Mouse (Mus musculus) heart, embryonic 11.5 days (tissue): Measurements from ENCODE around the gene Ugt2a1. TPM values are rescaled to one million over a fixed set of nuclear protein-coding genes. Genes with fewer than 3 reads are reported as not detected.
"Not testable (repeated sequence)": the region's sequence is repeated elsewhere in the genome, so short reads cannot be mapped to it uniquely, and the experiment has no call there.

Experiments used
- ATAC-seq: fragments of 200-750 bp; cut with Nextera tagmentation; replicated peaks from 2 replicates; pipeline ENCODE4 v1.8.0; 2017; ENCODE audit warnings: moderate library complexity; ENCODE audit not compliant: insufficient number of reproducible peaks, low FRiP score, low TSS enrichment
- H3K27ac ChIP-seq: fragments of 300-500 bp; sonication (generic); 2 replicates; pipeline ENCODE4 v1.5.1; 2014; ENCODE audit warnings: mild to moderate bottlenecking, low read depth, low read length
- H3K27me3 ChIP-seq: fragments of 300-500 bp; sonication (generic); 2 replicates; pipeline ENCODE4 v1.6.1; 2014; ENCODE audit warnings: mild to moderate bottlenecking, low read length, mixed read lengths; ENCODE audit not compliant: control insufficient read depth, insufficient read depth
- H3K36me3 ChIP-seq: fragments of 300-500 bp; sonication (generic); 2 replicates; pipeline ENCODE4 v1.6.1; 2014; ENCODE audit warnings: mild to moderate bottlenecking, low read length, moderate library complexity, mixed read lengths; ENCODE audit not compliant: control insufficient read depth, insufficient read depth
- H3K4me1 ChIP-seq: fragments of 300-500 bp; sonication (generic); 2 replicates; pipeline ENCODE4 v1.6.1; 2014; ENCODE audit warnings: low read length; ENCODE audit not compliant: control insufficient read depth, insufficient read depth
- H3K4me2 ChIP-seq: fragments of 300-500 bp; sonication (generic); 2 replicates; pipeline ENCODE4 v1.6.1; 2014; ENCODE audit warnings: mild to moderate bottlenecking, moderate library complexity
- H3K4me3 ChIP-seq: fragments of 300-500 bp; sonication (generic); 2 replicates; pipeline ENCODE4 v1.5.1; 2014; ENCODE audit warnings: low read depth, low read length
- H3K9ac ChIP-seq: fragments of 300-500 bp; sonication (generic); 2 replicates; pipeline ENCODE4 v1.6.1; 2014; ENCODE audit warnings: mild to moderate bottlenecking, low read depth, low read length, moderate library complexity
- H3K9me3 ChIP-seq: fragments of 300-500 bp; sonication (generic); replicated peaks from 2 replicates; pipeline ENCODE4 v1.6.1; 2016; ENCODE audit warnings: low read length; ENCODE audit not compliant: control insufficient read depth
- WGBS: fragments of 180-500 bp; shearing (Covaris S2); extraction: QIAGEN DNeasy Blood & Tissue Kit; methylation state at CpG from one replicate; pipeline ENCODE4 v1.1.7; 2014; ENCODE audit not compliant: insufficient replicate concordance; 5-methylcytosine and 5-hydroxymethylcytosine counted together
- polyA plus RNA-seq: library from polyadenylated mRNA; unstranded; fragments of >200 nt; fragmentation: Nextera tagmentation; extraction: Ambion mirVana; gene quantifications from 2 replicates; pipeline ENCODE4 v1.2.1, GENCODE M21; 2014

Gene Ugt2a1
- polyA plus RNA-seq, 1 experiment from 2014 or later: not detected

DNA sequence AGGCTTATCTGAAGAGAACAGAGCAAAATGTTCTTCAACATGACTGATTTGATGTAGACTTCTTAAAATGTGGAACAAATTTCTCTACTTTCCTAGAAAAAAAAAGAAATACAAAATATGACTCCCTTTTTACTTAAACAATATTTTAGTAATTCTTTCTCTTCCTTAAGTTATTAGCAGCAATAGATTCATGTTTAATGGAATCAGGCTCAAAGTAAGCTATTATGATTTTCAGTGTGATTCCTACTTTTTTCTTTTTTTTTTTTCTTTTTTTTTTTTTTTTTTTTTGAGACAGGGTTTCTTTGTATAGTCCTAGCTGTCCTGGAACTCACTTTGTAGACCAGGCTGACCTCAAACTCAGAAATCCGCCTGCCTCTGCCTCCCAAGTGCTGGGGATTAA lies 4.0 kb downstream of the Ugt2a1 start, which contains the start of gene Gm43638:
Gene Gm43638, minus strand, starts transcription at position 101 of the 400 bp plus-strand sequence.
- not testable (repeated sequence) for ATAC-seq, H3K27me3 ChIP-seq, H3K4me3 ChIP-seq, H3K9me3 ChIP-seq, H3K4me1 ChIP-seq, H3K36me3 ChIP-seq, H3K9ac ChIP-seq, H3K27ac ChIP-seq, H3K4me2 ChIP-seq
- 89% methylated on average over 1 of the region's 1 CpGs for WGBS

DNA sequence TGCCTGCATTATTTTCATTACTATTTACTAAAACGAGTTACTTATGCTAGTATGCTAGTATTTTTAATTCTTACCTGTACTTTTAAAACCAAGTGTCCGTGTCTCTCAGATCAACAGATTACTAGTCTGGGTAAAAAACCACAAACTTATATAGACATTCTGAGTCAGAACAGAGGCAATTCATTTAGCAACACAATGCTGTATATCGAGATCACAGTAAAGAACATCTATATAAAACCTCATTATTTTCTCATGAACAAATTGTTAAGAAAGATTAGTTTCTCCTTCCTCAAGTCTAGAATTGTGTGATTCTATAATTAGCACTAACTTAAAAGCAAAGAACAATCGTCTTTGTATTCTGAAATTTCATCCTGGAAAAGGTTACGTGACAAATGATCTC lies 8.5 kb downstream of the Ugt2a1 start, which contains the start of gene Ugt2a2:
Gene Ugt2a2, minus strand, starts transcription at position 101 of the 400 bp plus-strand sequence.
- no peaks in the 10 kb centered on the region for H3K27me3 ChIP-seq
- no peaks in the 10 kb centered on the region for H3K36me3 ChIP-seq
- ATAC-seq: no peak
- 68% methylated on average over 5 of the region's 5 CpGs for WGBS
- no peak within 1 kb of the TSS for H3K4me3 ChIP-seq
- no peaks in the 10 kb centered on the region for H3K4me1 ChIP-seq
- H3K9me3 ChIP-seq: no peaks in the 10 kb centered on the region
- no peak within 1 kb of the TSS for H3K27ac ChIP-seq
- H3K9ac ChIP-seq: no peak within 1 kb of the TSS
- no peak within 1 kb of the TSS for H3K4me2 ChIP-seq

DNA sequence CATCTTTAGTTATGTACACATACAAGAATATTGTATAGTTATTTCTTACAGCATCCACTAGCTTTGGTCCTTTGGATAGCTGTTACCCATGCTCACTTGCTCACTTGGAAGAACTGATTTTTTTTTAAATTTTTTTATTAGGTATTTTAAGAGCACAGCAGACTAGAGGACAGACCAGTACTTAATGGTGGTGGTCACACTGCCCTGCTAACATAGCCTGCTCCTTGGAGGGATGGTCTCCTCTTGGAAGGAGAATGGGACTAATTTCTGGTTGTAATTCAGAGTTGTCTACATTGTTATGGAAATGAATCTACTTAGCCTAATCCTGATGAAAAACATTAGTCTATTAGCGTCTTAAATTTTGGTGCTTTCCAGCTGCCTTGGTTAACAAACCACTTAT lies 31.9 kb downstream of the Ugt2a1 start:
- no peak overlapping the region for H3K9ac ChIP-seq
- H3K27ac ChIP-seq: no peak overlapping the region
- ATAC-seq: no peak
- no peaks in the 10 kb centered on the region for H3K4me1 ChIP-seq
- no peaks in the 10 kb centered on the region for H3K27me3 ChIP-seq
- no peak overlapping the region for H3K4me2 ChIP-seq
- 46% methylated on average over 1 of the region's 1 CpGs for WGBS
- no peaks in the 10 kb centered on the region for H3K36me3 ChIP-seq
- H3K9me3 ChIP-seq: no peaks in the 10 kb centered on the region
- no peak overlapping the region for H3K4me3 ChIP-seq

DNA sequence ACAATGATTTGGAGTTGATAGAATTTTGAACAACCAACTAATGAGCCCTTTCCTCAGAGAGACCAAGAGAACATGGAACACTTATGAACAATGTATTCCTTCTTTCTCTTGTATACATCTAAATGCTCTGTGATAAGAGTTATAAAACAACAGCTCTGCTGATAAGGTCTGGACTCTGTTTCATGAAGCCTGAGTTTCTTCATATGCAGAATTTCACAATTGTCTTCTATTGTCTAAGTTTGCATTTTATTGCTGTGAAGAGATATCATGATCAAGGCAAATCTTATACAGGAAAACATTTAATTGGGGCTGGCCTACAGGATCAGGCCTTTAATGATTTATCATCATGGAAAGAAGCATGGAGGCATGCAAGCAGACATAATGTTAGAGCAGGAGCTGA lies 33.0 kb downstream of the Ugt2a1 start:
- no peak overlapping the region for H3K4me3 ChIP-seq
- H3K4me2 ChIP-seq: no peak overlapping the region
- H3K9ac ChIP-seq: no peak overlapping the region
- H3K9me3 ChIP-seq: no peaks in the 10 kb centered on the region
- no peaks in the 10 kb centered on the region for H3K36me3 ChIP-seq
- no peak overlapping the region for H3K27ac ChIP-seq
- no peak for ATAC-seq
- H3K4me1 ChIP-seq: no peaks in the 10 kb centered on the region
- no peaks in the 10 kb centered on the region for H3K27me3 ChIP-seq

DNA sequence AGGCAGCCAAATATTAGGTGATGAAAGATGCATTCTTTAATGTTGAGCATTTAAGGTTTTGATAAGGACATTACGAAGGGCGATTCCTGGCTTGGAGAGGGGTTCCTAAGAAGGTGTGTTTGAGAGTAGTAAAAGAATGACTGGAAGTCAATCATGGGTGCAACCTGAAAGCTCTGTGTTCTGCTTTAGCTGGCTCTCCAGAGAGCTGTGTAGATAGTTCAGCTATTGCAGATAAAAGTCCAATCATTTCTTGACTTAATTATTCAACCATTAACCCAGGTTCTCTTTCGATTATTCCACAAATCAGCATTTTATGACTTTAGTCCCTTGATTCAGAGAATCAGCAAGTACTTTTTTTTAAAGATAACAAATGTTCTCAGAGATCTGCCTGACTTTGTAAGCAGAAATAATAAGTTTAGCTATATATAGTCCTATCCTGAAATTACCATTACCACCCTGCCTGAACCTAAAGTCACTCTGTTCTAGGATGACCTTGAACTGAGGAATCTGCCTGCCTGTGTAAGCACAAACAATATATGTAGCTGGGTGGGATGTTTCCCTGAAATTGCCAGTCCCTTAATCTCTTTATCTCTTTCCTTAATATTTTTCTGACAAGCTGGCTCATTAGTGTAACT lies 34.3 kb downstream of the Ugt2a1 start:
- no peak for ATAC-seq
- H3K36me3 ChIP-seq: no peaks in the 10 kb centered on the region
- WGBS: 73% methylated on average over 3 of the region's 3 CpGs
- no peaks in the 10 kb centered on the region for H3K27me3 ChIP-seq
- H3K9ac ChIP-seq: no peak overlapping the region
- no peak overlapping the region for H3K27ac ChIP-seq
- no peaks in the 10 kb centered on the region for H3K4me1 ChIP-seq
- H3K9me3 ChIP-seq: no peaks in the 10 kb centered on the region
- H3K4me3 ChIP-seq: no peak overlapping the region
- H3K4me2 ChIP-seq: no peak overlapping the region

DNA sequence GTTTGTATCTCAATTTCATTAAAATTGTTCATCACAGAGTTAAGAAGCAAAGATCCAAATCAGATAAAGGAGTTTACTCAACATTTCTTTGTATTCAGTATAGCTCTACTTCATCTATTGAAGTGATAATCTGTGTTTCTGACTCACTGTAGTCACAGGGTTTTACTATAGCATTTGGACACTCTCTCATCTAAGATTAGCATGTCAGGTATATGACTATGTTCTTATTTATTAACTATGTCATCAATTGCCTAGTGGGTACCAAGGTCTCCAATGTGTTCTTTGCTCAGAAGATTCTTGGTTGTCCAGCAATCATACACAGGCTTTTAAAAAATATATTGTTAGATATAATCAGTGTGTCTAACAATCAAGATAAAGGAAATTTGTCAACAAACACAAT lies 35.2 kb downstream of the Ugt2a1 start:
- Histone ChIP-seq H3K4me3 (no peak overlapping the region), H3K9me3 (no peaks in the 10 kb centered on the region), H3K27ac (no peak overlapping the region), H3K36me3 (no peaks in the 10 kb centered on the region), H3K27me3 (no peaks in the 10 kb centered on the region), H3K4me2 (no peak overlapping the region), H3K4me1 (no peaks in the 10 kb centered on the region), H3K9ac (no peak overlapping the region)
- ATAC-seq: no peak

DNA sequence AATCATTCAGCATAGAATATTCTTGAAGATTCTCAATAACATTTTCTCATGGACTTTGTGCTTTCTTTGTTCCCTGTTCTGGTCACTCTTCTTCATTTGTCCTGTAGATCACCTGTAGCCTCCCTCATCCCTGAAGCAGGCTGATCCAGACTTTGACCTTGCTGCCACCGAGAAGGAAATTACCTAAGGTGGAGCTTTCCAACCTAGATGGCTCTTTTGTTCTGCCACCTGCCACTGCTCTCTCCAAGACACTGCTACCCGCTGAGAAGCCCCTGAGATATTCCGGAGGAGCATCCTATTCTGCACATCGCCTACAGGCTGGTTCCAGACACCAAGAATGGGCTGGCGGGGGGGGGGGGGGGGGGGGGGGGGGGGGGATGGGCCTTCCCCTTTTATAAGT lies 38.2 kb downstream of the Ugt2a1 start:
- H3K36me3 ChIP-seq, H3K4me1 ChIP-seq, H3K9me3 ChIP-seq, ATAC-seq, H3K4me3 ChIP-seq, H3K27ac ChIP-seq, H3K27me3 ChIP-seq, H3K9ac ChIP-seq, H3K4me2 ChIP-seq: not testable (repeated sequence)
- 72% methylated on average over 4 of the region's 5 CpGs for WGBS

DNA sequence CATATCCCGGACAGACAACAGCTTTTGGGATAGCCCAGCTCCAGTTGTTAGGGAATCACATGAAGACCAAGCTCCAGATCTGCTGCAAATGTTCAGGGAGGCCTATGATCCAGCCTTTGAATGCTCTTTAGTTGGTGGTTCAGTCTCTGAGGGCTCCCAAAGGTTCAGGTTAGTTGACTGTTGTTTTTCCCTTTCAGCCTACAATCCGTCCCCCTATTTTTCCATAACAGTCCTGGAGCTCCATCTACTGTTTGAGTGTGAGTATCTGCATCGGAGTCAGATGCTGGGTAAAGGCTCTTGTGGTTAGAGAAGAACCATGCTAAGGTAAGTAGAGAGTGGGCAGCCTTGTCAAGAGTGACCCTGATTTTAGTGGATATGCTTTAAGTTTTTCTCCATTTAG lies 54.4 kb downstream of the Ugt2a1 start:
- no peak overlapping the region for H3K9ac ChIP-seq
- H3K9me3 ChIP-seq: no peaks in the 10 kb centered on the region
- no peak overlapping the region for H3K27ac ChIP-seq
- H3K27me3 ChIP-seq: no peaks in the 10 kb centered on the region
- no peaks in the 10 kb centered on the region for H3K4me1 ChIP-seq
- no peak overlapping the region for H3K4me3 ChIP-seq
- no peaks in the 10 kb centered on the region for H3K36me3 ChIP-seq
- ATAC-seq: no peak
- whole genome bisulfite sequencing: 38% methylated on average over 3 of the region's 3 CpGs
- H3K4me2 ChIP-seq: no peak overlapping the region

DNA sequence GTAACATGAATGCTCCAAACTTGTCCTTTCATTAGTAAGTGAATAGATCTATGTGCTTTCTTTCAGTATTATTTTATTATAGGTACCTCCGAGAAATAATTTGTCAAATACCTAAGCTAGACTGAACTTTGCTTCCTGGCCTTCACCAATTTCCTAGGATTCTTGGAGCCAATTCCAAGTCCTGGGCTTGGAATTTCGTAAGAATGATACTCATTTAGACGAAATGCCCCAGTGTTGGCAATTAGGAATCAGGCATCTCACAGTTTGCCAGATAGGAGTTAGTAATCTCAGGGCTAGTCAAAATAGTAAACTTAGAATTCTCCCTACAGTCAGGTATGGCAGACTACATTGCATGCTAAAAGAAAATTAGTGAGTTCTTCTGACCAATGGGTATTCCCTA lies 65.0 kb downstream of the Ugt2a1 start:
- Histone ChIP-seq H3K27ac (no peak overlapping the region), H3K9me3 (no peaks in the 10 kb centered on the region), H3K4me1 (no peaks in the 10 kb centered on the region), H3K4me2 (no peak overlapping the region), H3K9ac (no peak overlapping the region), H3K27me3 (no peaks in the 10 kb centered on the region), H3K36me3 (no peaks in the 10 kb centered on the region), H3K4me3 (no peak overlapping the region)
- ATAC-seq: no peak
- WGBS: 77% methylated on average over 3 of the region's 3 CpGs
